Mouse (Mus musculus) thymus, postnatal 10 days (tissue): ENCODE data around the gene Defa33.
"Not testable (repeated sequence)": the region's sequence is repeated elsewhere in the genome, so short reads cannot be mapped to it uniquely, and the experiment has no call there.

ENCODE experiments used
- DNase-seq, 2 experiments: peaks; one replicate each; pipeline ENCODE4 v3.0.0; 2021; ENCODE audit warnings: low spot score in 2 of 2

Defa33 gene

DNA sequence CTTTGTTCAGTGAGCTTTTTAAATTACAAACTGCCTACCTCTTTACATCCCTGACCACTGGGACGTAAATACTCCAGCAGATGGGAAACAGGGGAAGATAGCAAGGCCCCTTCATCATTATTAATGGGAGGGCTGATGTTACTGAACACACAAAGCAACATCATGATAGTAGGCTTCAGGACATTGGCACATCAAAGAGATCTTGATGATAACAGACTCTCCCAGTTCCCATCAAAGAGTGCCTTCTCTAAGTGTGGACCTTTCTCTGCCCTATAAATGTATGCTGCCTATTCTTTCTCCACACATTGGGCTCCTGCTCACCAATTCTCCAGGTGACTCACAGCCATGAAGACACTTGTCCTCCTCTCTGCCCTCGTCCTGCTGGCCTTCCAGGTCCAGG lies at the start of gene Defa33:
Defa33 (plus strand) TSS at position 301 of the 400 bp plus-strand sequence.
- not testable (repeated sequence) for DNase-seq

DNA sequence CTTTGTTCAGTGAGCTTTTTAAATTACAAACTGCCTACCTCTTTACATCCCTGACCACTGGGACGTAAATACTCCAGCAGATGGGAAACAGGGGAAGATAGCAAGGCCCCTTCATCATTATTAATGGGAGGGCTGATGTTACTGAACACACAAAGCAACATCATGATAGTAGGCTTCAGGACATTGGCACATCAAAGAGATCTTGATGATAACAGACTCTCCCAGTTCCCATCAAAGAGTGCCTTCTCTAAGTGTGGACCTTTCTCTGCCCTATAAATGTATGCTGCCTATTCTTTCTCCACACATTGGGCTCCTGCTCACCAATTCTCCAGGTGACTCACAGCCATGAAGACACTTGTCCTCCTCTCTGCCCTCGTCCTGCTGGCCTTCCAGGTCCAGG lies 13.4 kb upstream of the Defa33 start, which contains the start of gene Defa2:
Defa2 (plus strand) TSS at position 301 of the 400 bp plus-strand sequence.
- not testable (repeated sequence) for DNase-seq

DNA sequence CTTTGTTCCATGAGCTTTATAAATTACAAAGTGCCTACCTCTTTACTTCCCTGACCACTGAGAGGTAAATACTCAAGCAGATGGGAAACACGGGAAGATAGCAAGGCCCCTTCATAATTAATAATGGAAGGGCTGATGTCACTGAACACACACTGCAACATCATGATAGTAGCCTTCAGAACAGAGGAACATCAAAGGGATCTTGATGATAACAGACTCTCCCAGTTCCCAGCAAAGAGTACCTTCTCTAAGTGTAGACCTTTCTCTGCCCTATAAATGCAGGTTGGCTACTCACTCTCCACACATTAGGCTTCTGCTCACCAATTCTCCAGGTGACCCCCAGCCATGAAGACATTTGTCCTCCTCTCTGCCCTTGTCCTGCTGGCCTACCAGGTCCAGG lies 35.5 kb downstream of the Defa33 start, which contains the start of gene Defa36:
Defa36 (plus strand) TSS at position 301 of the 400 bp plus-strand sequence.
- not testable (repeated sequence) for DNase-seq
